Mouse (Mus musculus) CH12.LX (cell line): Measurements from ENCODE around the gene St7. TPM values are rescaled to one million over a fixed set of nuclear protein-coding genes. Genes with fewer than 3 reads are reported as not detected.

Experiments used
- DNase-seq: peaks from one replicate; pipeline ENCODE4 v3.0.0-alpha.2; 2013; ENCODE audit errors: extremely low read depth
- H3K27ac ChIP-seq: 2 replicates; pipeline ENCODE4 v1.5.1; 2012; ENCODE audit warnings: low read depth, mild to moderate bottlenecking, control low read depth, moderate library complexity; ENCODE audit not compliant: insufficient read depth
- H3K27me3 ChIP-seq: replicated peaks from 2 replicates; pipeline ENCODE3; 2012; ENCODE audit warnings: inconsistent platforms
- H3K36me3 ChIP-seq, 2 experiments: replicated peaks in 1 of 2; 2 replicates each; pipeline versions ENCODE3 to v1.6.1; 2012; ENCODE audit warnings: inconsistent platforms in 1 of 2, low read length in 1 of 2, mild to moderate bottlenecking in 1 of 2, mixed read lengths in 1 of 2, moderate library complexity in 1 of 2; ENCODE audit not compliant: control insufficient read depth in 1 of 2, insufficient read depth in 1 of 2
- H3K4me1 ChIP-seq, 2 experiments: 2 replicates each; pipeline ENCODE4 v1.6.1; 2012; ENCODE audit warnings: inconsistent platforms in 1 of 2, moderate library complexity in 1 of 2; ENCODE audit not compliant: insufficient read depth in 2 of 2, control insufficient read depth in 1 of 2
- H3K4me2 ChIP-seq: 2 replicates; pipeline ENCODE4 v1.6.1; 2012; ENCODE audit warnings: low read depth, mild to moderate bottlenecking, control low read depth; ENCODE audit not compliant: poor library complexity, insufficient read depth, severe bottlenecking
- H3K4me3 ChIP-seq, 3 experiments: fragments of 150-350 bp in 1 of 3; sonication (generic) in 1 of 3; replicated peaks in 1 of 3; 2 replicates each; pipeline versions ENCODE3 to v1.5.1; 2011 to 2012; ENCODE audit warnings: low read depth in 2 of 3, low read length in 2 of 3, mild to moderate bottlenecking in 2 of 3, moderate library complexity in 2 of 3, control low read depth in 1 of 3, improper control_type of control experiment in 1 of 3, inconsistent platforms in 1 of 3, mixed read lengths in 1 of 3; ENCODE audit not compliant: poor library complexity in 1 of 3
- H3K79me2 ChIP-seq: replicated peaks from 2 replicates; pipeline ENCODE4 v1.6.1; 2012; ENCODE audit warnings: mild to moderate bottlenecking, moderate library complexity; ENCODE audit not compliant: control insufficient read depth, poor library complexity, insufficient read depth, severe bottlenecking; ENCODE audit errors: extremely low read depth
- H3K9ac ChIP-seq: 2 replicates; pipeline ENCODE4 v1.6.1; 2012; ENCODE audit warnings: low read depth, mild to moderate bottlenecking, control low read depth, moderate library complexity; ENCODE audit not compliant: insufficient read depth
- H3K9me3 ChIP-seq: replicated peaks from 2 replicates; pipeline ENCODE3; 2012; ENCODE audit warnings: low read length, inconsistent platforms, mixed read lengths
- BHLHE40 ChIP-seq: IDR thresholded peaks from 2 replicates; pipeline ENCODE4 v1.6.1; 2011; ENCODE audit warnings: mild to moderate bottlenecking, low read depth, low read length, improper control_type of control experiment
- CHD1 ChIP-seq: IDR thresholded peaks from 2 replicates; pipeline ENCODE4 v1.6.1; 2012; ENCODE audit warnings: low read depth, low read length, improper control_type of control experiment, inconsistent platforms
- ELF1 ChIP-seq: IDR thresholded peaks from 2 replicates; pipeline ENCODE4 v1.6.1; 2014; ENCODE audit warnings: low read depth, mild to moderate bottlenecking, inconsistent platforms, low read length, improper control_type of control experiment
- ETS1 ChIP-seq: conservative IDR thresholded peaks from 2 replicates; pipeline ENCODE4 v1.6.1; 2012; ENCODE audit warnings: low read depth, mild to moderate bottlenecking, inconsistent platforms, low read length, improper control_type of control experiment, moderate library complexity
- GABPA ChIP-seq: IDR thresholded peaks from 2 replicates; pipeline ENCODE4 v1.6.1; 2012; ENCODE audit warnings: low read depth, low read length, improper control_type of control experiment, inconsistent platforms; ENCODE audit not compliant: insufficient replicate concordance
- JUN ChIP-seq: IDR thresholded peaks from 2 replicates; pipeline ENCODE4 v1.6.1; 2011; ENCODE audit warnings: low read depth, mild to moderate bottlenecking, low read length, improper control_type of control experiment, moderate library complexity; ENCODE audit not compliant: insufficient read depth
- KAT2A ChIP-seq: IDR thresholded peaks from 2 replicates; pipeline ENCODE4 v1.6.1; 2012; ENCODE audit warnings: low read length, improper control_type of control experiment, inconsistent platforms; ENCODE audit not compliant: insufficient replicate concordance
- MAFK ChIP-seq: IDR thresholded peaks from 2 replicates; pipeline ENCODE4 v1.6.1; 2011; ENCODE audit warnings: low read length, improper control_type of control experiment; ENCODE audit not compliant: insufficient replicate concordance
- MAX ChIP-seq: IDR thresholded peaks from 2 replicates; pipeline ENCODE4 v1.6.1; 2011; ENCODE audit warnings: low read length, improper control_type of control experiment
- MXI1 ChIP-seq: IDR thresholded peaks from 2 replicates; pipeline ENCODE4 v1.6.1; 2011; ENCODE audit warnings: mild to moderate bottlenecking, low read depth, low read length, improper control_type of control experiment
- MYC ChIP-seq: IDR thresholded peaks from 2 replicates; pipeline ENCODE4 v1.6.1; 2011; ENCODE audit warnings: low read depth, mild to moderate bottlenecking, improper control_type of control experiment, low read length
- NELFE ChIP-seq: IDR thresholded peaks from 2 replicates; pipeline ENCODE4 v1.6.1; 2011; ENCODE audit warnings: low read depth, low read length, improper control_type of control experiment
- NRF1 ChIP-seq: IDR thresholded peaks from 2 replicates; pipeline ENCODE4 v1.6.1; 2014; ENCODE audit warnings: low read depth, mild to moderate bottlenecking, inconsistent platforms, low read length, improper control_type of control experiment, moderate library complexity
- PAX5 ChIP-seq: IDR thresholded peaks from 2 replicates; pipeline ENCODE4 v1.6.1; 2012; ENCODE audit warnings: low read length, inconsistent platforms, mixed read lengths
- SIN3A ChIP-seq: IDR thresholded peaks from 2 replicates; pipeline ENCODE4 v1.6.1; 2012; ENCODE audit warnings: low read length, improper control_type of control experiment, inconsistent platforms
- TCF12 ChIP-seq: IDR thresholded peaks from 2 replicates; pipeline ENCODE4 v1.6.1; 2014; ENCODE audit warnings: low read depth, mild to moderate bottlenecking, inconsistent platforms, low read length, improper control_type of control experiment
- UBTF ChIP-seq: IDR thresholded peaks from 2 replicates; pipeline ENCODE4 v1.6.1; 2012; ENCODE audit warnings: low read depth, mild to moderate bottlenecking, inconsistent platforms, low read length, improper control_type of control experiment, moderate library complexity
- USF1 ChIP-seq: IDR thresholded peaks from 2 replicates; pipeline ENCODE4 v1.6.1; 2014; ENCODE audit warnings: low read depth, mild to moderate bottlenecking, inconsistent platforms, low read length, improper control_type of control experiment
- USF2 ChIP-seq: conservative IDR thresholded peaks from 2 replicates; pipeline ENCODE4 v1.6.1; 2011; ENCODE audit warnings: low read depth, low read length, improper control_type of control experiment
- ZMIZ1 ChIP-seq: IDR thresholded peaks from 2 replicates; pipeline ENCODE4 v1.6.1; 2012; ENCODE audit warnings: low read depth, mild to moderate bottlenecking, inconsistent platforms, low read length, improper control_type of control experiment
- dilution Hi-C: fragments of 300-500 bp; cut with MboI; formaldehyde crosslinking; loops from 2 replicates; pipeline ENCODE4 v1.14.3; 2020; ENCODE audit warnings: low sequenced_read_pairs; ENCODE audit not compliant: extremely low pct_unique_long_range_greater_than_20kb, extremely low pct_ligation_motif_present
- in situ Hi-C: fragments of 300-500 bp; cut with MboI; formaldehyde crosslinking; loops from 3 replicates; pipeline ENCODE4 v1.14.3; 2019; ENCODE audit warnings: low sequenced_read_pairs, low pct_ligation_motif_present, low pct_unique_long_range_greater_than_20kb, mixed read lengths
- polyA plus RNA-seq: library from polyadenylated mRNA; unstranded; fragments of >175 nt; gene quantifications from 2 replicates; pipeline ENCODE4 v1.2.1, GENCODE M21; 2012; ENCODE audit warnings: low read depth; ENCODE audit not compliant: insufficient read length
- total RNA-seq, 2 experiments: library from RNA; depleted of rRNA; stranded (reverse); fragments of 300-350 nt in 1 of 2; fragments of >200 nt in 1 of 2; gene quantifications; 2 replicates each; pipeline ENCODE4 v1.2.3; 2012 to 2014

Gene St7
- total and polyA plus RNA-seq, 3 experiments: 33.9 to 64.1 (median 35.3) TPM

DNA sequence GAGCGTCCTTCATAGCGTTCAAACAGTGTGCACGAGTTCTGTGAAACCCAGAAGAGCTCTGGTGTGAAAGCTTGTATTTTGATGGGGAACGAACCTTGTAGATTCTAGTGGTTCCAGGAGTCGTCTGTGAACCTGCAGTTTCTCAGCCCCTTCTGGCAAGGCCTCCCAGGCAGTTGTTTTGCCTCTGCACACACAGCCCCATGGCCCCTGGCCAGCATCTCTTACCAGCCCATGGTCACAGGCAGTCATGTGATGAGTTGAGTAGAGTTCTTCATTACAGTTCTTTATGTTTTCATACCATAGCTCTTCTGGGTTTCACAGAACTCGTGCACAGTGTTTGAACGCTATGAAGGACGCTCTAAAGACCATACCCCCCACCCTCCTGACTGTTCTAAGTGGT, 240.1 kb downstream of the St7 start:
- in situ Hi-C loops: no loop called here
- no peak overlapping the region for H3K4me2 ChIP-seq
- no peak for DNase-seq
- TF ChIP-seq MAX (no peak), ELF1 (no peak), UBTF (no peak), ETS1 (no peak), BHLHE40 (no peak), MXI1 (no peak), ZMIZ1 (no peak), MYC (no peak), PAX5 (no peak), NELFE (no peak), JUN (no peak), USF1 (no peak), USF2 (no peak), TCF12 (no peak), SIN3A (no peak), CHD1 (no peak), NRF1 (no peak), GABPA (no peak), MAFK (no peak), KAT2A (no peak)
- no peak overlapping the region for H3K27ac ChIP-seq
- H3K36me3 ChIP-seq: peaks cover 17 to 60% of the 10 kb centered on the region in 2 experiments
- no peak overlapping the region for H3K9ac ChIP-seq
- H3K4me1 ChIP-seq: no peaks in the 10 kb centered on the region
- no peaks in the 10 kb centered on the region for H3K9me3 ChIP-seq
- dilution Hi-C loops: no loop called here
- H3K4me3 ChIP-seq: no peak overlapping the region
- no peaks in the 10 kb centered on the region for H3K27me3 ChIP-seq
- H3K79me2 ChIP-seq: no peaks in the 10 kb centered on the region

DNA sequence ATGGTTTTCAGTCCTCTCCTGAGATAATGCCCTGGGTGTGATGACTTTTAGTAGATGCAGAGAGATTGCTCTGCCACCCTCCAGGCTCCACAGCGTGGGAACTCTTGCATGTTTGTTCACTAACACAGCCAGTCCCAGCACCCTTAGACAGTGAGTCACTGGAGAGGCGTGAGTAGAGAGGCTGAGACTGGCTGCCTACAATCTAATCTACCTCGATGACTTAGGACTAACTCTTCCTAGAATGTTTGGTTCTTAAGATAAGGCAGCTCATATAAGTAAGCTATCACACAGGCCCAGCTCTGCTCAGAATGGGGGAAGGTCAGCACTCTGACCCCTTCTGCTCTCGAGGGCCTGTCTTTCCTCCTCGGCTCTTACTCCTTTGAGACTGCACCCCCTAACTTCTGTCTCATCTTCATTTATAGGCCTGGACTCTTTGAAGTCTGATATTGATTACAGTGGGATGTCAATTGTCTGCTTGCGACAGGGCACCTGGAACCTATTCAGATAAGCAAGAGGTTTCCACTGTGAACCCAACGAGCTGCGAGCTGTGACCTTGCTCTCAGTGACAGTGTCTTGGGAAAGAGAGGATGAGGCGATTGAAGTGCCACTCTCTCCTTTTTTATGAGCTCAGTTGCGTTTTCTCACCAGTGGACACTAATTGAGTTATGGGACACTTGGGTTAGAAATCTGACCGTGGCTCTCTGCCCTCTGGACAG, 246.1 kb downstream of the St7 start:
- Histone ChIP-seq H3K36me3 (peaks cover 20 to 81% of the 10 kb centered on the region in 2 experiments), H3K27ac (no peak overlapping the region), H3K27me3 (no peaks in the 10 kb centered on the region), H3K9ac (no peak overlapping the region), H3K4me3 (no peak overlapping the region), H3K4me2 (no peak overlapping the region), H3K79me2 (no peaks in the 10 kb centered on the region), H3K4me1 (no peaks in the 10 kb centered on the region), H3K9me3 (no peaks in the 10 kb centered on the region)
- TF ChIP-seq ETS1: no peak
- no peak for TF ChIP-seq TCF12
- in situ Hi-C loops (no loop called here), dilution Hi-C loops (no loop called here)
- no peak for DNase-seq
